Mouse (Mus musculus): ENCODE data around the gene Ankrd23.

The Ankrd23 gene

GRCm38 (mm10) chr1:36542925-36543324 is 6.2 kb upstream of the Ankrd23 start:
- DNase-seq: no peak

DNA sequence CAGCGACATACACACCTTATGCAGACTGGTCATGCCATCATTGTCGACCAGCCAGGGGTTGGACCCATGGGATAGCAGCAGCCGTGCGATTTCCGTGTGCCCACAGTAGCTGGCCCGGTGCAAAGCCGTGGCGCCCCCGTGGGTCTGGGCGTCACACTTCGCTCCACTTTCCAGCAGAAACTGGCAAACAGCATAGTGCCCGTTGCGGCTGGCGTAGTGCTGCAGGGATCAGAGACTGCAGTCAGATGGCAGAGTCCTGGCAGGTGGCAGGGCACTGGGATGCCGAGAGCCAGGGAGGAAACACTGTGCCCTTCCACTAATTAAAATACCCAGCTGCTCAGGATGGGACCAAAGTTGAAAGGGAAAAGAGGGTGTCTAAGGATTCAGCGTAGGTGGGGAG is 5.2 kb upstream of the Ankrd23 start:
- DNase-seq: no peak

DNA sequence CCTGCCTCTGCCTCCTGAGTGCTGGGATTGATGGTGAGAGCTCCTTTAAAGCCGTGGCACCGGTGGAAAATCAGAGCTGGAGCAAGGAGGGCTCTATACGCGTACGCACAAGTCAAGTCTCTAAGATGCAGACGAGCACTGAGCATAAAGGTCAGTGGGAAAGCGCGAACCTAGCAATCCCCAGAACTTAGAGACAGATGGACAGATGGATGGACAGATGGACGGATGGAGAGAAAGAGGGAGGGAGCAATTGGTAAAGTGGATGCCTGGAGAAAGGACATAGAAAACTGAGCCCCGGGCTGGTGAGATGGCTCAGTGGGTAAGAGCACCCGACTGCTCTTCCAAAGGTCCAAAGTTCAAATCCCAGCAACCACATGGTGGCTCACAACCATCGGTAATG is 4.1 kb upstream of the Ankrd23 start:
- DNase-seq: no peak

DNA sequence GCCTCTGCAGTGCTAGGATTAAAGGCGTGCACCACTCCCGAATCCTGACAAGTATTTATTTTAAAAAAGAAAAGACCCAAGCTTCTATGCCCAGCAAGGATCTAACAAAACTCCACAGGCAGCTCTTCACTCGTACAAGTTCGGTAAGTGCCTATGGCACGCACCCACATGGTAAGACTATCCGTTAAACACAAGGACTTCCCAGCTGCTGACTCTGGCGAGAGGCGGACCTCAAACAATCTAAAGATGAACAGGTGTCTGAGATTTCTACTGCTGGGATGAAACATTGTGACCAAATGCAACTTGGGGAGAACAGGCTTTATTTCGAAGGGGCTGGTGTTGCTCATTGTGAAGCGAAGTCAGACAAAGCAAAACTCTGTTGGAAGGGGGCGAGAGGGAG is 3.4 kb upstream of the Ankrd23 start:
- DNase-seq: no peak

GRCm38 (mm10) chr1:36539186-36539585 is 2.5 kb upstream of the Ankrd23 start, which contains the start of gene Gm42417:
Gene Gm42417, minus strand, starts transcription at chr1:36539429.
- DNase-seq: peak; percentile 67

GRCm38 (mm10) chr1:36538727-36539126 is 2.0 kb upstream of the Ankrd23 start:
- DNase-seq: no peak

DNA sequence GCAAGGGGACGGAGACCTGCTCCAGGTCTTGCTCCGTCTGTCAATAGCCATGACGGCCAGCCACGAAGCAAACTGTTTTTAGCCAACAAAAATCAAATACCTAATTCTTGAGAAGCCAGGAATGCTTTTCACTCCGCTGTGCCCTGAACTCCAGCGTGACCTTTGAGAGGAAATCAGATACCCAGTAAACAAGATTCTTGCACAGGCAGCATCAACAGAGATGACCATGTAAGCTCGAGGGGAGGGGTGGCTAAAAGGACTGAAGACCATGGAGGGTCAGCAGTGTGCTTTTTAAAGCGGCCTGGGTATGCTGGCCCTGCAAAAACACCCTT is 320 bp downstream of the Ankrd23 start:
- no peak for DNase-seq

- no peak for DNase-seq
Measured at GRCm38 (mm10) chr1:36535477-36536396, 946 bp downstream of the Ankrd23 start.

DNA sequence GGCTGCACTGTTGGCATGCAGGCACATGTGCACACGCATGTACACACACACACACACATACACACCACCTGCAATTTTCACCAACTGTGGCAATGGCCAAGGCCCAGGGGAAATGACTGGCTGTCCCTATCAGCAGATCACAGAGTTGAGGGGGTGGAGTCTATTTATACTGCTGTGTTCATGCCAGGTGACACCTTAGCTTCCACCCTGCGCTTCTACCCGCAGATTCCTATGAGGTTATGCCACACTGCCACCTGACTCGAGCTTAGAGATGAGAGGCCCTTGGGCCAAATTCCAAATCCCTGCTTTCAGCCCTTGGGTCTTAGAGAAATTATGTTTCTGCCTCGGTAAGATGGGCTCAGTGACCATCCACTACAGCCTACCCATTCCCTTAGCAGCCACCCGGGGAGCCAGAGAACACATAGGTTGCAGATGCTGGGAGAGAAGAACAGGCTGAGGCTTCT is 2.1 kb downstream of the Ankrd23 start:
- DNase-seq: no peak

GRCm38 (mm10) chr1:36533546-36533945 is 3.1 kb downstream of the Ankrd23 start:
- no peak for DNase-seq

- DNase-seq: no peak
Measured at GRCm38 (mm10) chr1:36531461-36531860, 5.2 kb downstream of the Ankrd23 start.

DNA sequence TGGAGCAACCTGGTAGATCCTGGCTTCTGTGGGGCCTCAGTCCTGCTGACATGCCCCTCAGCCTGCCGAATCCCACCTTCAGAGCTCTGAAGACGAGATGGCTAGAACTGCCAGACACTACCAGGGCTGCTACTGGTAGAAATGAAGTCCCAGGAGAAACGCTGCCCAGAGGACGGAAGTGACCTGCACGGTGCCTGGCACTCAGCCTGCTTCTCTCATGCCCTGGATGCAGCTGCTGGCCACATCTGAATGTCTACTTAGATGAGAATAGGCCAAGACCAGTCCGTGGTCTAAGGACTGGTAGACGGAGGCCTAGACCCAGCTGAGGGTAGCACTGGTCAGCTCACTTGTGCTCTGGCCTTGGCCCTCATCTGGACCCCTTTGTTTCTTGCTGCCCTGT is 5.7 kb downstream of the Ankrd23 start:
- DNase-seq: no peak

GRCm38 (mm10) chr1:36530485-36530884 is 6.2 kb downstream of the Ankrd23 start:
- no peak for DNase-seq

DNA sequence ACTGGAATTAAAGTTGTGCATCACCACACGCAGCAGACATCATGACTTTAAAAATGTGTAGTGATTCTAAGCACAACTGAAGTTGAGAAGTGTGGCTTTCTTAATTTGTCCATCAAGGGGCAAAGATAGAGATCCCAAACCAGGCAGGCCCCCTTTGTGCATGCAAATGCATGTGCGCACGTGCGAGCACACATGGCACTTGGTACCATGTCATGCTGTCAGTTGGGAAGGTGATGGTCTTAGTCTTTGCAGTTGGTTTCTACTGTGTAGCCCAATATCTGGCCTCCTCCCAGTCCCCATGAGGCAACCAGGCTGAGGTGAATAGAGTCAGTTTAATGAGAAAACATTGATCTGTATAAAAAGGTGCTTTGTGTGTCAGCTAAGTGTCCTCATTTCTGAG is 6.8 kb downstream of the Ankrd23 start:
- DNase-seq: no peak

DNA sequence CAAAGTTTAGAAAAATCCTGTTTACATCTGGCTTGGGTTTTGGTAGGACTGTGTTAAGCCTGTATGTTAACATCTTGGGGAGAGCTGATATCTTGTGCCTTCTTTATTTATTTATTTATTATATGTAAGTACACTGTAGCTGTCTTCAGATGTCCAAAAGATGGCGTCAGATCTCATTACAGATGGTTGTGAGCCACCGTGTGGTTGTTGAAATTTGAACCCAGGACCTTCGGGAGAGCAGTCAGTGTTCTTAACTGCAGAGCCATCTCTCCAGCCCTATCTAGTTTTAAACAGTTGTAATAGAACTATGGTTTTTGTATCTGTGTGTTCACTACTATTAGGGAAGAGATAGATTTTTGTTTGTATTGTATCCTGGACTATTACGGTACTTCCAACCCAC is 7.4 kb downstream of the Ankrd23 start:
- DNase-seq: no peak

DNA sequence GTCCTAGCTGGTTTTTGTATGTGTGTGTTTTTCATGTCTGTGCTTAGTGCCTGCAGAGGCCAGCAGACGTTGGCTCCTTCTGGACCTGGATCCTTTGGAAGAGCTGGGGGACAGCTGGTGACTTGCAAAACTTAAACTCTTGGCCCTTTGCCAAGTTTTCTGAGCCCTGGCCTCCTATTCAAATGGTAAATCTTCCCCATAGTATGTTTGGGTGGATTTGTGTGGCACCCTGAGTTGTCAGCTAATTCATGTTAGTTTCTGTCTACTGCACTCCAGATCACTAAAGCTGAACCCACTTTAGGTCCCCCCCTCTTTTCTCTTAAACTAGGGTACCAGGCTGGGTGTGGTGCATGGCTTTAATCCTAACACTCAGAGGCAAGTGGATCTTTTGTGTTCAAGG is 8.3 kb downstream of the Ankrd23 start:
- no peak for DNase-seq

GRCm38 (mm10) chr1:36526903-36527302 is 9.8 kb downstream of the Ankrd23 start:
- DNase-seq: no peak

DNA sequence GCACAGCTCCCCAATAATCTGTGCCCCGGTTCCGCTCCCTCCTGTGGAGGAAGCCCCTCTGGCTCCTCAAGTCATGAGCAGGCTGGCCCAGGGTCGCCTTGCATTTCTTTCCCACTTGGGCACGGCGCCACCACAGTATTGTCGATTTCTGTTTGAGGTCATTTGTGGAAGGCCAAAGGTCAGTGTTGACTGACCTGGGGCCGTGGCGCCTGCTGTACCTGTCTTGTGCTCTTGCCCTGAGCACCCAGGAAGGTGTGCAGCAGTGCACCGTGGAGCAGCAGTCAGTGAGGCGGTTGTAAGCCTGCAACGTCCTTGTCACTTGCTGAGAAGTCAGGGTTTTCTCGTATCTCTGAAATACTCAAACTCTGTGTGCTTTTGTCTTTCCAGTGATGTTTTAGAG is 10.9 kb downstream of the Ankrd23 start:
- DNase-seq: no peak

DNA sequence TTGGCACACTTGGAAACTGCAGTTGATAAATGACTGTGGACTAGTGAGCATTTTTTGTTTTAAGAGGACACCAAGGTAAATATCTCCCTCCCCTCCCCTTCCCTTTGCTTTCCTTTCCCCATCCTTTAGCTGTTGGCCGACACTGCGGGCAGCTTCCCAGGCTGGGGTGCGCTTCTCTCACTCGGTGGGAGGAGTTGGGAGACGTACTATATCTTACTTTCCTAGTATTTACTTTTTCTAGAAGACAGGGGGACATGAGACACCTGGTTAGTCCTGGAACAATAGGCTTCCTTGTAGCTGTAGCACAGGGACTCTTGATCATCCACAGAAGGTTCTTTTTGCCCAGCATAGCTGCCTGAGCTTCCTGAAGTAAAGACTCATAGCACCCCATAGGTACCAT is 12.6 kb downstream of the Ankrd23 start:
- DNase-seq: no peak

DNA sequence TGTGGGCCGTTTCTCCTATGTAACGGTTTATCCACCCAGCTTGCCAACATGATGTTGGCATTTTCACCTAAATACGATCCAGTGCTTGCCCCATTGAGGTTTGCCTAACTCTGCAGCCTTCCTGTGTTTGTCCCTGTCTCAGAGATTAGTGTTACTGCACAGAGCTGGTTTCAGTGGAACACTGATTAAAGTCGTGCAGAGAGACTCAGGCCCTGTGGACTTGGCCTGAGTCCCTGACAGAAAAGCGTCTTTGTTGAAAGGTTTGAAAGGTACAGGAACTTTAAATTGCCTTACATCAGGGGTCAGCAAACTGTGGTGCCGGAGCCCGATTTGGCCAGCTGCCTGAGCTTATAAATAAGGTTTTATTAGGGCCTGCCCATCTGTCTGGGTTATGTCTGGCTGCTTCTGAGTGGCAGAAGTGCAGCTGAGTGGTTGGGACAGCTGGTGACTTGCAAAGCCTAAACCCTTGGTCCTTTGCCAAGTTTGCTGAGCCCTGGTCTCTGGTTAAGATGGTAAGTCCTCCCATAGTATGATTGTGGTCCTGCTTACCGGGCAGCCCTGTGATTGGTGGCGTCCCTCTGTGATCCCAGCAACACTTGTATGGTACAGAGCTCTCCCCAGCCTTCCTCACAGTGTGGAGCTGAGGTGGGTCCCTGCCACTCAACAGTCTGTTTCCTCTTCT is 13.2 kb downstream of the Ankrd23 start:
- no peak for DNase-seq

GRCm38 (mm10) chr1:36522210-36522609 is 14.5 kb downstream of the Ankrd23 start:
- no peak for DNase-seq

DNA sequence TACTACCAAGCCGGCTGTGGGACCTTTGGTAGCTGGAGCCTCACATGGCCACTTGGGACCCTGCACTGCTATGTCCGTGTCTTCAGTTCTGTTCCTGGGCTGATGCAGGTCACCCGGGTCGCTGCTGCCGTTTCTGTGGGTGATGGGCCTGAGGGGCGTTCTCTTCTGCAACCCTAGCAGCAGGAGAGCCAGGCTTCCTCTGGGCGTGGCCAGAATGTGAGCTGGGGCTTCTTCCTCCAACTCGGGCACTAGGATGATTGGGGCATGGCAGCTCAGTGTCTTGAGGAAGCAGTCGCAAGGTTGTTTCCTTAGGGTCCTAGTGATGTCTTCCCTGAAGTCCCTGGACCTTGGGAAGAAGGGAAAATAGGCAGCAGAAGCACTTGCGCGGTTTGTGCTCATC is 17.1 kb downstream of the Ankrd23 start:
- no peak for DNase-seq

GRCm38 (mm10) chr1:36518259-36518658 is 18.4 kb downstream of the Ankrd23 start:
- DNase-seq: no peak

GRCm38 (mm10) chr1:36513718-36514117 is 23.0 kb downstream of the Ankrd23 start:
- peak; percentile 29 for DNase-seq
